Mouse (Mus musculus) adrenal gland, adult 8-10 months (tissue): Measurements from ENCODE around the gene Dnah7a. TPM values are rescaled to one million over a fixed set of nuclear protein-coding genes. Genes with fewer than 3 reads are reported as not detected.
"Not testable (repeated sequence)": the region's sequence is repeated elsewhere in the genome, so short reads cannot be mapped to it uniquely, and the experiment has no call there.

ENCODE experiments used
- DNase-seq: peaks from one replicate; pipeline ENCODE4 v3.0.0; 2022
- microRNA-seq, 2 experiments: library from miRNA; unstranded; fragments of <30 nt; microRNA quantifications; one replicate each; pipeline ENCODE4 v1.2.0; 2022
- total RNA-seq, 4 experiments: library from RNA; stranded (reverse); gene quantifications; 2 replicates each; pipeline ENCODE4 v1.2.4; 2022

The Dnah7a gene
- total RNA-seq, 4 experiments from 2014 or later = 0.32 to 1.7 (median 0.71) TPM

- no peak for DNase-seq
These were observed 322.4 kb downstream of the Dnah7a start for GRCm38 (mm10) chr1:53384085-53384688.

- DNase-seq = no peak
These were observed 328.9 kb downstream of the Dnah7a start for GRCm38 (mm10) chr1:53377731-53378130.

- not testable (repeated sequence) for DNase-seq
These were observed 330.6 kb downstream of the Dnah7a start for GRCm38 (mm10) chr1:53375965-53376364.

GRCm38 (mm10) chr1:53358988-53359387 is 347.6 kb downstream of the Dnah7a start:
- DNase-seq = no peak

- DNase-seq = peak; percentile 97
These were observed 354.0 kb downstream of the Dnah7a start, which contains the start of the genes Asdurf, Gm28551 and Asnsd1 for GRCm38 (mm10) chr1:53352327-53353261. Gene Asdurf (minus strand): TSS chr1:53352619. Gene Gm28551 (minus strand): TSS chr1:53352667. Gene Asnsd1 (minus strand): TSS chr1:53352752.

Small RNA genes lying within 50 kb of the gene (microRNA-seq; reads per million reads assigned to microRNA genes)
- gene Gm25240 = 0 reads per million in 2 experiments

Other genes with a start within 250 kb of the Dnah7a start
- 10 to 100 TPM in 3 of 4 experiments, 1 to 10 TPM in 1; 7.7 to 13.1 (median 11.4) TPM for gene Stk17b, start 78.4 kb upstream of the Dnah7a start, total RNA-seq